Mouse (Mus musculus): ENCODE measurements around the gene Srf. TPM values are rescaled to one million over a fixed set of nuclear protein-coding genes. Genes with fewer than 3 reads are reported as not detected.
A peak's percentile ranks its signal among the peaks of the same experiment; 100 is the strongest.
"Not testable (repeated sequence)": the region's sequence is repeated elsewhere in the genome, so short reads cannot be mapped to it uniquely, and the experiment has no call there.

The Srf gene
- total and polyA plus RNA-seq, 2 experiments: 3.4 to 45.6 TPM

GRCm38 (mm10) chr17:46574535-46574934 is 18.6 kb upstream of the Srf start:
- no peak for DNase-seq (ENCODE audit: extremely low read depth, low read depth, low spot score)
- H3K79me2 ChIP-seq (ENCODE audit: control insufficient read depth, insufficient read depth, low read length): no peaks in the 10 kb centered on the region
- no peaks in the 10 kb centered on the region for H3K36me3 ChIP-seq (ENCODE audit: control insufficient read depth, insufficient read depth, low read length)
- H3K9ac ChIP-seq (ENCODE audit: low read depth, low read length): no peak overlapping the region
- no peak for TF ChIP-seq CTCF (IDR thresholded peaks at IDR 0.05; ENCODE audit: low read depth, low read length)
- no peak for TF ChIP-seq POLR2A (IDR thresholded peaks at IDR 0.05; ENCODE audit: extremely low read depth, insufficient read depth, low read length)
- 93% methylated on average over 7 of the region's 7 CpGs for WGBS
- H3K4me1 ChIP-seq (ENCODE audit: control insufficient read depth, insufficient read depth, low read length): no peaks in the 10 kb centered on the region
- no peaks in the 10 kb centered on the region for H3K27me3 ChIP-seq (ENCODE audit: control insufficient read depth, insufficient read depth, low read length)
- no peak overlapping the region for H3K27ac ChIP-seq (replicated peaks; ENCODE audit: insufficient read depth, low read depth, low read length)
- H3K4me3 ChIP-seq (ENCODE audit: insufficient read depth, low read depth, low read length): no peak overlapping the region

GRCm38 (mm10) chr17:46571005-46571404 is 15.0 kb upstream of the Srf start:
- no peaks in the 10 kb centered on the region for H3K36me3 ChIP-seq (ENCODE audit: control insufficient read depth, insufficient read depth, low read length)
- no peak overlapping the region for H3K27ac ChIP-seq (replicated peaks; ENCODE audit: insufficient read depth, low read depth, low read length)
- TF ChIP-seq POLR2A (IDR thresholded peaks at IDR 0.05; ENCODE audit: extremely low read depth, insufficient read depth, low read length): no peak
- no peak for TF ChIP-seq CTCF (IDR thresholded peaks at IDR 0.05; ENCODE audit: low read depth, low read length)
- H3K4me3 ChIP-seq (ENCODE audit: insufficient read depth, low read depth, low read length): no peak overlapping the region
- H3K4me1 ChIP-seq (ENCODE audit: control insufficient read depth, insufficient read depth, low read length): no peaks in the 10 kb centered on the region
- no peaks in the 10 kb centered on the region for H3K27me3 ChIP-seq (ENCODE audit: control insufficient read depth, insufficient read depth, low read length)
- H3K79me2 ChIP-seq (ENCODE audit: control insufficient read depth, insufficient read depth, low read length): no peaks in the 10 kb centered on the region
- DNase-seq (ENCODE audit: extremely low read depth, low read depth, low spot score): no peak
- no peak overlapping the region for H3K9ac ChIP-seq (ENCODE audit: low read depth, low read length)
- whole genome bisulfite sequencing: 83% methylated on average over 11 of the region's 11 CpGs

GRCm38 (mm10) chr17:46559146-46559545 is 3.2 kb upstream of the Srf start:
- Histone ChIP-seq H3K36me3 (ENCODE audit: control insufficient read depth, insufficient read depth, low read length) (no peaks in the 10 kb centered on the region), H3K4me1 (ENCODE audit: control insufficient read depth, insufficient read depth, low read length) (peaks cover 4% of the 10 kb centered on the region; the same call in 1 of the 2 replicates), H3K79me2 (ENCODE audit: control insufficient read depth, insufficient read depth, low read length) (peaks cover 13% of the 10 kb centered on the region; the same call in 1 of the 2 replicates), H3K4me3 (ENCODE audit: insufficient read depth, low read depth, low read length) (no peak overlapping the region), H3K27me3 (ENCODE audit: control insufficient read depth, insufficient read depth, low read length) (no peaks in the 10 kb centered on the region), H3K9ac (ENCODE audit: low read depth, low read length) (no peak overlapping the region), H3K27ac (replicated peaks; ENCODE audit: insufficient read depth, low read depth, low read length) (no peak overlapping the region)
- WGBS: 91% methylated on average over 6 of the region's 6 CpGs
- no peak for DNase-seq (ENCODE audit: extremely low read depth, low read depth, low spot score)
- TF ChIP-seq POLR2A (IDR thresholded peaks at IDR 0.05; ENCODE audit: extremely low read depth, insufficient read depth, low read length): no peak
- TF ChIP-seq CTCF (IDR thresholded peaks at IDR 0.05; ENCODE audit: low read depth, low read length): no peak

GRCm38 (mm10) chr17:46558151-46558550 is 2.2 kb upstream of the Srf start:
- no peak overlapping the region for H3K9ac ChIP-seq (ENCODE audit: low read depth, low read length)
- H3K27ac ChIP-seq (replicated peaks; ENCODE audit: insufficient read depth, low read depth, low read length): no peak overlapping the region
- H3K79me2 ChIP-seq (ENCODE audit: control insufficient read depth, insufficient read depth, low read length): peaks cover 13% of the 10 kb centered on the region; the same call in 1 of the 2 replicates
- DNase-seq (ENCODE audit: extremely low read depth, low read depth, low spot score): no peak
- no peaks in the 10 kb centered on the region for H3K27me3 ChIP-seq (ENCODE audit: control insufficient read depth, insufficient read depth, low read length)
- H3K36me3 ChIP-seq (ENCODE audit: control insufficient read depth, insufficient read depth, low read length): no peaks in the 10 kb centered on the region
- WGBS: 93% methylated on average over 5 of the region's 5 CpGs
- H3K4me1 ChIP-seq (ENCODE audit: control insufficient read depth, insufficient read depth, low read length): peaks cover 7% of the 10 kb centered on the region; the same call in 1 of the 2 replicates
- no peak overlapping the region for H3K4me3 ChIP-seq (ENCODE audit: insufficient read depth, low read depth, low read length)
- TF ChIP-seq POLR2A (IDR thresholded peaks at IDR 0.05; ENCODE audit: extremely low read depth, insufficient read depth, low read length) (no peak), CTCF (IDR thresholded peaks at IDR 0.05; ENCODE audit: low read depth, low read length) (no peak)

GRCm38 (mm10) chr17:46557321-46557720 is 1.3 kb upstream of the Srf start:
- H3K36me3 ChIP-seq (ENCODE audit: control insufficient read depth, insufficient read depth, low read length); DNase-seq (ENCODE audit: extremely low read depth, low read depth, low spot score); H3K4me3 ChIP-seq (ENCODE audit: insufficient read depth, low read depth, low read length); H3K27me3 ChIP-seq (ENCODE audit: control insufficient read depth, insufficient read depth, low read length); H3K4me1 ChIP-seq (ENCODE audit: control insufficient read depth, insufficient read depth, low read length); H3K9ac ChIP-seq (ENCODE audit: low read depth, low read length); H3K27ac ChIP-seq (replicated peaks; ENCODE audit: insufficient read depth, low read depth, low read length): not testable (repeated sequence)
- peaks cover 13% of the 10 kb centered on the region; the same call in 1 of the 2 replicates for H3K79me2 ChIP-seq (ENCODE audit: control insufficient read depth, insufficient read depth, low read length)

GRCm38 (mm10) chr17:46556584-46556945 is 590 bp upstream of the Srf start:
- TF ChIP-seq POLR2A (IDR thresholded peaks at IDR 0.05; ENCODE audit: extremely low read depth, insufficient read depth, low read length) (no peak), CTCF (IDR thresholded peaks at IDR 0.05; ENCODE audit: low read depth, low read length) (no peak)
- peaks cover 13% of the 10 kb centered on the region; the same call in 1 of the 2 replicates for H3K79me2 ChIP-seq (ENCODE audit: control insufficient read depth, insufficient read depth, low read length)
- no peak for DNase-seq (ENCODE audit: extremely low read depth, low read depth, low spot score)
- H3K36me3 ChIP-seq (ENCODE audit: control insufficient read depth, insufficient read depth, low read length): no peaks in the 10 kb centered on the region
- peak overlapping the region; percentile 58 for H3K9ac ChIP-seq (ENCODE audit: low read depth, low read length)
- WGBS: under 1% methylated on average over 11 of the region's 11 CpGs
- H3K4me1 ChIP-seq (ENCODE audit: control insufficient read depth, insufficient read depth, low read length): peaks cover 7% of the 10 kb centered on the region; the same call in 1 of the 2 replicates
- H3K4me3 ChIP-seq (ENCODE audit: insufficient read depth, low read depth, low read length): peak overlapping the region; percentile 43
- peak overlapping the region; percentile 15 for H3K27ac ChIP-seq (replicated peaks; ENCODE audit: insufficient read depth, low read depth, low read length)
- no peaks in the 10 kb centered on the region for H3K27me3 ChIP-seq (ENCODE audit: control insufficient read depth, insufficient read depth, low read length)
